Mouse (Mus musculus) embryonic facial prominence, embryonic 10.5 days (tissue): Measurements from ENCODE around the gene Gstm7. TPM values are rescaled to one million over a fixed set of nuclear protein-coding genes. Genes with fewer than 3 reads are reported as not detected.
"Not testable (repeated sequence)": the region's sequence is repeated elsewhere in the genome, so short reads cannot be mapped to it uniquely, and the experiment has no call there.

Experiments
- DNase-seq: peaks from one replicate; pipeline ENCODE4 v3.0.0-alpha.2; 2017; ENCODE audit warnings: low spot score
- H3K27ac ChIP-seq: fragments of 300-500 bp; sonication (generic); replicated peaks from 2 replicates; pipeline ENCODE4 v1.5.1; 2016; ENCODE audit warnings: mild to moderate bottlenecking
- H3K27me3 ChIP-seq: fragments of 300-500 bp; sonication (generic); replicated peaks from 2 replicates; pipeline ENCODE4 v1.6.1; 2016; ENCODE audit warnings: low read depth, mild to moderate bottlenecking; ENCODE audit not compliant: poor library complexity, severe bottlenecking
- H3K36me3 ChIP-seq: fragments of 300-500 bp; sonication (generic); replicated peaks from 2 replicates; pipeline ENCODE4 v1.6.1; 2016; ENCODE audit warnings: mild to moderate bottlenecking, moderate library complexity
- H3K4me1 ChIP-seq: fragments of 300-500 bp; sonication (generic); 2 replicates; pipeline ENCODE4 v1.6.1; 2016
- H3K4me3 ChIP-seq: fragments of 300-500 bp; sonication (generic); 2 replicates; pipeline ENCODE4 v1.5.1; 2016; ENCODE audit warnings: mild to moderate bottlenecking, moderate library complexity
- H3K9me3 ChIP-seq: fragments of 300-500 bp; sonication (generic); 2 replicates; pipeline ENCODE4 v1.6.1; 2016; ENCODE audit warnings: mild to moderate bottlenecking
- WGBS: fragments of 180-500 bp; shearing (Covaris S2); methylation state at CpG from one replicate; pipeline ENCODE4 v1.1.7; 2016; 5-methylcytosine and 5-hydroxymethylcytosine counted together
- polyA plus RNA-seq: library from polyadenylated mRNA; unstranded; fragments of >200 nt; fragmentation: Nextera tagmentation; extraction: Ambion mirVana; gene quantifications from 2 replicates; pipeline ENCODE4 v1.2.1, GENCODE M21; 2016

Gstm7 gene
- polyA plus RNA-seq, 1 experiment from 2014 or later, result 22.8 TPM

GRCm38 (mm10) chr3:107953328-107953755 is 21.7 kb upstream of the Gstm7 start:
- peaks cover under 1% of the 10 kb centered on the region; the same call in 1 of the 2 replicates for H3K27me3 ChIP-seq
- no peaks in the 10 kb centered on the region for H3K9me3 ChIP-seq
- H3K27ac ChIP-seq, result no peak overlapping the region
- no peak overlapping the region for H3K4me3 ChIP-seq
- peaks cover 5% of the 10 kb centered on the region; the same call in 1 of the 2 replicates for H3K4me1 ChIP-seq
- H3K36me3 ChIP-seq, result no peaks in the 10 kb centered on the region
- WGBS, result 14% methylated on average over 6 of the region's 6 CpGs
- peak; percentile 52 for DNase-seq

DNA sequence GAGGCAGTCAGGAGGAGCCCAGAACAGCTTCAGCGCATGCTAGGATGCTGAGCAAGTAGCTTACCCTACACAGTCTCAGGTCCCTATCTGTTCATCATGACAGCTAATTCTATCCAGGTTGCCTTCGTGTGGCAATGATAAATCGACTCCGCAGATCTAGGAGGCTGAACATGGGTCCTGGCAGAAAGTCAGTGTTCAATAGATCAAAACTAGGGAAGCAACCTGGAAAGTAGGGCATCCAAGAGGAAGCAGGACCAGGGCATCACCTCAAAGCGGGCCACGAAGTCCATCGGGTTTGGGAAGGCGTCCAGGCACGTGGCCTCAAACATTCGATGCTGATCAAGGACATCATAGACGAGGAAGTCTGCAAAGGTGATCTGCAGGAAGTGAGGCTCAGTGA is 18.9 kb upstream of the Gstm7 start:
- no peaks in the 10 kb centered on the region for H3K9me3 ChIP-seq
- no peaks in the 10 kb centered on the region; the same call in 1 of the 2 replicates for H3K27me3 ChIP-seq
- peaks cover 4% of the 10 kb centered on the region; the same call in 1 of the 2 replicates for H3K4me1 ChIP-seq
- H3K27ac ChIP-seq, result no peak overlapping the region
- 89% methylated on average over 11 of the region's 11 CpGs for WGBS
- no peak for DNase-seq
- H3K4me3 ChIP-seq, result no peak overlapping the region
- H3K36me3 ChIP-seq, result no peaks in the 10 kb centered on the region

DNA sequence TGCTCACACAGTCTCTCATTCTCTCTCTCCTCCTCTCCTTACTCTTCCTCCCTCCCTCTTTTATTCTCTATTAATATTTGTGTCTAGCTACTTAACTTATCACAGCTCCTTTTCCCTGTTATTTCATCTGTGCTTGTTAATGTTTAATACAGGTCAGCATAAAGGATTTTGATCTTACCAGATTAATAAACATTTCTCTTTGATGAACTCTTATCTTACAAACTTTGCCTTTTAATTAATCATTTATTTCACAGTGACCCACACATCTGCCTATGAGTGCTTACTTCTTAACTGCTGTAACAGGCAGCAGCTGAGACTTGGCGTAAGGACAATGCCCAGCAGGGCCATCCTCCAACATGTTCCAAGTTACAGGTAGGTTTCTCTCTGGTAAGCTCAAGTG is 17.8 kb upstream of the Gstm7 start:
- not testable (repeated sequence) for DNase-seq, H3K4me1 ChIP-seq, H3K27ac ChIP-seq, H3K9me3 ChIP-seq, H3K27me3 ChIP-seq, H3K4me3 ChIP-seq, H3K36me3 ChIP-seq
- 92% methylated on average over 1 of the region's 1 CpGs for WGBS

- Histone ChIP-seq H3K36me3 (no peaks in the 10 kb centered on the region), H3K27me3 (no peaks in the 10 kb centered on the region), H3K4me3 (no peak overlapping the region), H3K27ac (no peak overlapping the region), H3K4me1 (peaks cover 16% of the 10 kb centered on the region), H3K9me3 (no peaks in the 10 kb centered on the region)
- 47% methylated on average over 4 of the region's 4 CpGs for WGBS
- DNase-seq, result no peak
Measured at GRCm38 (mm10) chr3:107945729-107946128, 14.1 kb upstream of the Gstm7 start.

DNA sequence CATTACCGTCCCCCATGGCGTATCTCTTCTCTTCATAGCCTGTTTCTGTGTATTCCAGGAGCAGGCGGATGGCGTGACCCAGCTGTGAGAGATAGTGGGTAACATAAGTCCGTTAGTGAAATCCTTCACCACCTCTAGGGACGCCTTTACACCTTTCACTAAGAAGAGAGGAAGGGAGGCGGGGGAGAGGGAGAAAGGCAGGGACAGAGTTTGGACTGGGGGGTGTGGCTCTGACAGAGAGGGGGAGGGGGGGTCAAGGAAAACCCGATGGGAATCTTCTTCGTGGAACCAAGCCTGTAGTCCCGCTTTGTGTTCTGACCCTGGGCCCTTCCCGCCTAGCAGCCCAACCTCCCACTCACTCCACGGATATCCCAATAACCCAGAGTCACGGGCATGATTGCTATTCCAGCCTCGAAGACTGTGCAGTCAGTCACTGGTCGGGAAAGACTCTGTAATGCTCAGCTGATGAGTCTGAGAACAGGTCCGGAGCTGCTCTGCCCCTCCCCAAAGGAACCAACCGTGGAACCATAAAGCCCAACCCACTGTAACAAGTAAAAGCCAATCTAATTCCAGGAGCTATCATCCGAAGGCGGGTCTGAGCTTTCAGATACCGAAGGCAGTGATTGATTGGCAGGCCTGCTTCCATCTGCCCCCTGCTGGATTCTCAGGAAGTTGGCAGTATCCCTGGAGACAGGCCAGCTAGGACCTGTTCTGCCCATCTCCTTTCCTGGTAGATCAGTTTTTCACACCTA is 11.8 kb upstream of the Gstm7 start, which contains the start of gene Gstm6:
Gene Gstm6 (minus strand): TSS at position 511 of the 752 bp plus-strand sequence.
- 14% methylated on average over 20 of the region's 20 CpGs for WGBS
- Histone ChIP-seq H3K27me3 (no peaks in the 10 kb centered on the region), H3K36me3 (no peaks in the 10 kb centered on the region), H3K4me3 (peak within 1 kb of the TSS; percentile 51), H3K9me3 (no peaks in the 10 kb centered on the region), H3K4me1 (peaks cover 22% of the 10 kb centered on the region), H3K27ac (peak within 1 kb of the TSS; percentile 65)
- peak; percentile 65 for DNase-seq

- Histone ChIP-seq H3K27ac (no peak overlapping the region), H3K4me3 (no peak overlapping the region), H3K4me1 (peaks cover 22% of the 10 kb centered on the region), H3K9me3 (no peaks in the 10 kb centered on the region), H3K36me3 (no peaks in the 10 kb centered on the region), H3K27me3 (no peaks in the 10 kb centered on the region)
- WGBS, result 87% methylated on average over 4 of the region's 4 CpGs
- DNase-seq, result no peak
Measured at GRCm38 (mm10) chr3:107941261-107941660, 9.6 kb upstream of the Gstm7 start.

DNA sequence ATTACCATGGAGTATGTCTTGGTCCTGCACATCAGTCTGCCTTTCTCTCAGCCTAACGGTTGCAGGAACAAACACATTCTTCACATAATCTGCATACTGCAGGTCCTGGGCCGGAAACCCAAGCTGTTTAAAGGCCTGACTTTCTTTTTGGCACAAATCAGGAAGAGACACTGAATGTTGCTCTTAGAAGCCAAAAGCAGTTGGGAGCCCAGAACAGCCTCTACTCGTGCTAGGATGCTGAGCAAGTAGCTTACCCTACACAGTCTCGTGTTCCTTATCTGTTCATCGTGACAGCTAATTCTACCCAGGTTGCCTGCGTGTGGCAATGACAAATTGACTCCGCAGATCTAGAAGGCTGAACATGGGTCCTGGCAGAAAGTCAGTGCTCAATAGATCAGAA is 8.9 kb upstream of the Gstm7 start:
- Histone ChIP-seq H3K9me3 (no peaks in the 10 kb centered on the region), H3K27ac (no peak overlapping the region), H3K4me1 (peaks cover 22% of the 10 kb centered on the region), H3K36me3 (no peaks in the 10 kb centered on the region), H3K27me3 (no peaks in the 10 kb centered on the region), H3K4me3 (no peak overlapping the region)
- no peak for DNase-seq
- 81% methylated on average over 7 of the region's 7 CpGs for WGBS

- no peaks in the 10 kb centered on the region for H3K27me3 ChIP-seq
- WGBS, result 87% methylated on average over 4 of the region's 4 CpGs
- peaks cover 22% of the 10 kb centered on the region for H3K4me1 ChIP-seq
- DNase-seq, result no peak
- H3K27ac ChIP-seq, result no peak overlapping the region
- no peaks in the 10 kb centered on the region for H3K9me3 ChIP-seq
- H3K36me3 ChIP-seq, result no peaks in the 10 kb centered on the region
- no peak overlapping the region for H3K4me3 ChIP-seq
Measured at GRCm38 (mm10) chr3:107939830-107940229, 8.2 kb upstream of the Gstm7 start.

- H3K9me3 ChIP-seq, result no peaks in the 10 kb centered on the region
- 50% methylated on average over 3 of the region's 3 CpGs for WGBS
- H3K4me1 ChIP-seq, result peaks cover 22% of the 10 kb centered on the region
- no peaks in the 10 kb centered on the region for H3K27me3 ChIP-seq
- peak; percentile 71 for DNase-seq
- no peaks in the 10 kb centered on the region for H3K36me3 ChIP-seq
- H3K27ac ChIP-seq, result no peak overlapping the region
- no peak overlapping the region for H3K4me3 ChIP-seq
Measured at GRCm38 (mm10) chr3:107939403-107939802, 7.8 kb upstream of the Gstm7 start.

GRCm38 (mm10) chr3:107935888-107936287 is 4.3 kb upstream of the Gstm7 start:
- Histone ChIP-seq H3K4me3 (no peak overlapping the region), H3K27me3 (no peaks in the 10 kb centered on the region; the same call in 1 of the 2 replicates), H3K27ac (no peak overlapping the region), H3K9me3 (no peaks in the 10 kb centered on the region), H3K4me1 (peaks cover 20% of the 10 kb centered on the region), H3K36me3 (no peaks in the 10 kb centered on the region)
- DNase-seq, result no peak
- 70% methylated on average over 3 of the region's 3 CpGs for WGBS

- WGBS, result 88% methylated on average over 3 of the region's 3 CpGs
- no peak overlapping the region for H3K4me3 ChIP-seq
Measured at GRCm38 (mm10) chr3:107935268-107935667, 3.7 kb upstream of the Gstm7 start.

DNA sequence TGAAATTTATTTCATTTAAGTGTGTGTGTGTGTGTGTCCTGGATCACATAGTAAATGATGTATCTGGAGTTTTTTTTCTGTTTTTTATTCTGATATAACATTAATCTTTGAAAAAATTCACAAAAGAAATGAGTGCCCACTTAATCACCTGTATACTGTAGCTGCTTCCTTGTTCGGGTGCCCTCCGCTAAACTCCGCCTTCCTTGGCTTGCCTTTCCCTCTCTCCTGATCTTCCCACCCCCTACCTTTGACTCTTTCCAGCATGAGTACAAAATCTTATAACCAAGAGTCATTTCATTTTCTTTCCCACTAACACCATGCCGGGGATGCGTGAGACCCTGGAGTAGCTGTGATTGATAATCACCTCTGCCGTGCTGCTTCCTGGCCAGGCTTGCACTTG is 511 bp upstream of the Gstm7 start:
- Histone ChIP-seq H3K4me1 (peaks cover 14% of the 10 kb centered on the region), H3K27me3 (no peaks in the 10 kb centered on the region; the same call in 1 of the 2 replicates), H3K4me3 (no peak overlapping the region), H3K36me3 (no peaks in the 10 kb centered on the region), H3K9me3 (no peaks in the 10 kb centered on the region), H3K27ac (no peak overlapping the region)
- 83% methylated on average over 6 of the region's 6 CpGs for WGBS
- DNase-seq, result no peak

More at GRCm38 (mm10) chr3:107935268-107935667, 3.7 kb upstream of the Gstm7 start:
- Histone ChIP-seq H3K9me3 (no peaks in the 10 kb centered on the region), H3K4me1 (peaks cover 21% of the 10 kb centered on the region), H3K27ac (no peak overlapping the region), H3K27me3 (no peaks in the 10 kb centered on the region; the same call in 1 of the 2 replicates), H3K36me3 (no peaks in the 10 kb centered on the region)
- no peak for DNase-seq

- Histone ChIP-seq H3K27ac (peak overlapping the region; percentile 84), H3K4me3 (peak overlapping the region; percentile 55), H3K36me3 (no peaks in the 10 kb centered on the region), H3K4me1 (peaks cover 14% of the 10 kb centered on the region), H3K9me3 (no peaks in the 10 kb centered on the region), H3K27me3 (no peaks in the 10 kb centered on the region; the same call in 1 of the 2 replicates)
- 75% methylated on average over 2 of the region's 2 CpGs for WGBS
- DNase-seq, result no peak
Measured at GRCm38 (mm10) chr3:107931134-107931533, 483 bp downstream of the Gstm7 start.
